Mouse (Mus musculus) midbrain, embryonic 11.5 days (tissue): ENCODE measurements around the gene 2610008E11Rik. TPM values are rescaled to one million over a fixed set of nuclear protein-coding genes. Genes with fewer than 3 reads are reported as not detected.

Experiments
- ATAC-seq: fragments of 200-750 bp; cut with Nextera tagmentation; 2 replicates; pipeline ENCODE4 v1.8.0; 2017; ENCODE audit warnings: moderate TSS enrichment, moderate library complexity; ENCODE audit not compliant: low FRiP score
- DNase-seq: peaks from one replicate; pipeline ENCODE4 v3.0.0; 2015; ENCODE audit warnings: low spot score; ENCODE audit errors: missing footprints
- H3K27ac ChIP-seq: fragments of 300-500 bp; sonication (generic); 2 replicates; pipeline ENCODE4 v1.5.1; 2014; ENCODE audit warnings: low read depth, low read length
- H3K27me3 ChIP-seq: fragments of 300-500 bp; sonication (generic); 2 replicates; pipeline ENCODE4 v1.6.1; 2014; ENCODE audit warnings: mild to moderate bottlenecking, low read length, moderate library complexity, mixed read lengths; ENCODE audit not compliant: control insufficient read depth, insufficient read depth
- H3K36me3 ChIP-seq: fragments of 300-500 bp; sonication (generic); 2 replicates; pipeline ENCODE4 v1.6.1; 2014; ENCODE audit warnings: mild to moderate bottlenecking, low read length, moderate library complexity, mixed read lengths; ENCODE audit not compliant: control insufficient read depth, insufficient read depth
- H3K4me1 ChIP-seq: fragments of 300-500 bp; sonication (generic); 2 replicates; pipeline ENCODE4 v1.6.1; 2014; ENCODE audit warnings: low read length; ENCODE audit not compliant: control insufficient read depth, insufficient read depth
- H3K4me2 ChIP-seq: fragments of 300-500 bp; sonication (generic); 2 replicates; pipeline ENCODE4 v1.6.1; 2014; ENCODE audit warnings: mild to moderate bottlenecking, moderate library complexity
- H3K4me3 ChIP-seq: fragments of 300-500 bp; sonication (generic); 2 replicates; pipeline ENCODE4 v1.5.1; 2014; ENCODE audit warnings: low read depth, low read length
- H3K9ac ChIP-seq: fragments of 300-500 bp; sonication (generic); 2 replicates; pipeline ENCODE4 v1.6.1; 2014; ENCODE audit warnings: low read length
- H3K9me3 ChIP-seq: fragments of 300-500 bp; sonication (generic); 2 replicates; pipeline ENCODE4 v1.6.1; 2016; ENCODE audit warnings: low read length; ENCODE audit not compliant: control insufficient read depth
- WGBS: fragments of 180-500 bp; shearing (Covaris S2); extraction: QIAGEN DNeasy Blood & Tissue Kit; methylation state at CpG from one replicate; pipeline ENCODE4 v1.1.7; 2014; 5-methylcytosine and 5-hydroxymethylcytosine counted together
- polyA plus RNA-seq: library from polyadenylated mRNA; unstranded; fragments of >200 nt; fragmentation: Nextera tagmentation; extraction: Ambion mirVana; gene quantifications from 2 replicates; pipeline ENCODE4 v1.2.1, GENCODE M21; 2014

The 2610008E11Rik gene
- polyA plus RNA-seq: 45.8 and 51.6 TPM in 2 replicates

GRCm38 (mm10) chr10:79097161-79097754, at the start of gene 2610008E11Rik:
TSS of gene 2610008E11Rik (minus strand) at chr10:79097600.
- ATAC-seq: peak; percentile 100

GRCm38 (mm10) chr10:79116125-79116849, 18.9 kb upstream of the 2610008E11Rik start:
- Histone ChIP-seq H3K9me3 (no peaks in the 10 kb centered on the region), H3K4me3 (no peak overlapping the region), H3K4me1 (no peaks in the 10 kb centered on the region), H3K4me2 (no peak overlapping the region), H3K27ac (no peak overlapping the region), H3K36me3 (no peaks in the 10 kb centered on the region), H3K9ac (no peak overlapping the region), H3K27me3 (no peaks in the 10 kb centered on the region)
- ATAC-seq (peak; percentile 79), DNase-seq (peak; percentile 97)
- WGBS: 48% methylated on average over 4 of the region's 4 CpGs

More at GRCm38 (mm10) chr10:79097161-79097754, at the start of gene 2610008E11Rik:
- Histone ChIP-seq H3K4me1 (peaks cover 14% of the 10 kb centered on the region), H3K9ac (peak within 1 kb of the TSS; percentile 95), H3K27ac (peak within 1 kb of the TSS; percentile 92), H3K4me2 (peak within 1 kb of the TSS; percentile 74), H3K4me3 (peak within 1 kb of the TSS; percentile 70), H3K36me3 (peaks cover 3% of the 10 kb centered on the region), H3K9me3 (no peaks in the 10 kb centered on the region), H3K27me3 (no peaks in the 10 kb centered on the region)
- peak; percentile 98 for DNase-seq
- WGBS: under 1% methylated on average over 36 of the region's 36 CpGs

- no peak overlapping the region for H3K27ac ChIP-seq
- no peak for DNase-seq
- H3K4me1 ChIP-seq: no peaks in the 10 kb centered on the region
- H3K4me2 ChIP-seq: no peak overlapping the region
- no peaks in the 10 kb centered on the region for H3K9me3 ChIP-seq
- 76% methylated on average over 1 of the region's 1 CpGs for WGBS
- H3K27me3 ChIP-seq: no peaks in the 10 kb centered on the region
- no peak for ATAC-seq
- H3K36me3 ChIP-seq: no peaks in the 10 kb centered on the region
- no peak overlapping the region for H3K4me3 ChIP-seq
- no peak overlapping the region for H3K9ac ChIP-seq
Observed at GRCm38 (mm10) chr10:79115085-79115484, 17.7 kb upstream of the 2610008E11Rik start.

GRCm38 (mm10) chr10:79110482-79110881, 13.1 kb upstream of the 2610008E11Rik start:
- Histone ChIP-seq H3K27ac (no peak overlapping the region), H3K27me3 (no peaks in the 10 kb centered on the region), H3K4me3 (no peak overlapping the region), H3K9me3 (no peaks in the 10 kb centered on the region), H3K9ac (no peak overlapping the region), H3K4me2 (no peak overlapping the region), H3K4me1 (no peaks in the 10 kb centered on the region), H3K36me3 (no peaks in the 10 kb centered on the region)
- ATAC-seq (no peak), DNase-seq (no peak)
- WGBS: 89% methylated on average over 5 of the region's 5 CpGs

GRCm38 (mm10) chr10:79109156-79109555, 11.8 kb upstream of the 2610008E11Rik start:
- H3K4me3 ChIP-seq: no peak overlapping the region
- no peak overlapping the region for H3K4me2 ChIP-seq
- no peaks in the 10 kb centered on the region for H3K9me3 ChIP-seq
- H3K4me1 ChIP-seq: no peaks in the 10 kb centered on the region
- no peak overlapping the region for H3K27ac ChIP-seq
- H3K36me3 ChIP-seq: no peaks in the 10 kb centered on the region
- DNase-seq (no peak), ATAC-seq (no peak)
- no peak overlapping the region for H3K9ac ChIP-seq
- no peaks in the 10 kb centered on the region for H3K27me3 ChIP-seq
- 76% methylated on average over 1 of the region's 1 CpGs for WGBS

- Histone ChIP-seq H3K9ac (no peak overlapping the region), H3K27ac (no peak overlapping the region), H3K4me3 (no peak overlapping the region), H3K36me3 (no peaks in the 10 kb centered on the region), H3K4me1 (no peaks in the 10 kb centered on the region), H3K4me2 (no peak overlapping the region), H3K9me3 (no peaks in the 10 kb centered on the region), H3K27me3 (no peaks in the 10 kb centered on the region)
- no peak for DNase-seq
- ATAC-seq: no peak
- WGBS: 86% methylated on average over 2 of the region's 2 CpGs
Observed at GRCm38 (mm10) chr10:79107531-79107930, 10.1 kb upstream of the 2610008E11Rik start.

GRCm38 (mm10) chr10:79106325-79107282, 9.2 kb upstream of the 2610008E11Rik start:
- Histone ChIP-seq H3K36me3 (no peaks in the 10 kb centered on the region), H3K4me2 (no peak overlapping the region), H3K27ac (no peak overlapping the region), H3K27me3 (no peaks in the 10 kb centered on the region), H3K4me3 (no peak overlapping the region), H3K9me3 (no peaks in the 10 kb centered on the region), H3K9ac (no peak overlapping the region), H3K4me1 (no peaks in the 10 kb centered on the region)
- ATAC-seq (no peak), DNase-seq (peak; percentile 72)
- WGBS: 69% methylated on average over 8 of the region's 8 CpGs

- Histone ChIP-seq H3K9me3 (no peaks in the 10 kb centered on the region), H3K9ac (peak overlapping the region; percentile 95), H3K36me3 (peaks cover 8% of the 10 kb centered on the region), H3K27me3 (no peaks in the 10 kb centered on the region), H3K4me2 (peak overlapping the region; percentile 74), H3K4me1 (peaks cover 14% of the 10 kb centered on the region), H3K27ac (peak overlapping the region; percentile 92; the same call in 1 of the 2 replicates), H3K4me3 (peak overlapping the region; percentile 70)
- WGBS: 17% methylated on average over 2 of the region's 2 CpGs
- ATAC-seq (no peak), DNase-seq (no peak)
Observed at GRCm38 (mm10) chr10:79096706-79097105, 694 bp downstream of the 2610008E11Rik start.
